In genomic region chr17:34038440-34038839, GRCm38 (mm10) we compare ENCODE assay signal across 8 mouse cellular contexts. TPM values are rescaled to one million over a fixed set of nuclear protein-coding genes. Genes with fewer than 3 reads are reported as not detected.
DNase-seq lines count a peak whose midpoint lies in the region; ATAC-seq and TF ChIP-seq lines count a peak whose summit lies in the region.

No protein-coding gene starts in this region.

- peaks cover 26% of the 10 kb centered on the region; the same call in 1 of the 2 replicates for H3K27me3 ChIP-seq in hindbrain, embryonic 12.5 days
- H3K27me3 ChIP-seq in limb, embryonic 14.5 days (ENCODE audit: control insufficient read depth, insufficient read depth, low read length), result no peaks in the 10 kb centered on the region
- H3K27me3 ChIP-seq in stomach, embryonic 14.5 days (ENCODE audit: control insufficient read depth, insufficient read depth, low read length), result no peaks in the 10 kb centered on the region

- no peaks in the 10 kb centered on the region for H3K9me3 ChIP-seq in hindbrain, embryonic 12.5 days (replicated peaks)
- no peaks in the 10 kb centered on the region for H3K9me3 ChIP-seq in limb, embryonic 14.5 days (ENCODE audit: control insufficient read depth, low read length)
- no peaks in the 10 kb centered on the region for H3K9me3 ChIP-seq in stomach, embryonic 14.5 days (ENCODE audit: control insufficient read depth, low read depth, low read length)

- peak; percentile 30; the same call in 1 of the 2 replicates for ATAC-seq in hindbrain, embryonic 12.5 days (ENCODE audit: low FRiP score)
- peak; percentile 18; the same call in 1 of the 2 replicates for ATAC-seq in limb, embryonic 14.5 days (ENCODE audit: low FRiP score, low read depth)
- no peak for ATAC-seq in stomach, embryonic 14.5 days (ENCODE audit: insufficient number of reproducible peaks, insufficient read depth, low FRiP score, low read depth)

- 13% methylated on average over 21 of the region's 21 CpGs for WGBS in hindbrain, embryonic 12.5 days
- WGBS in limb, embryonic 14.5 days, result 14% methylated on average over 18 of the region's 21 CpGs
- WGBS in stomach, embryonic 14.5 days, result 21% methylated on average over 21 of the region's 21 CpGs

- peak; percentile 62 for DNase-seq in cerebellum, adult 11-12 months
- no peak for DNase-seq in cerebellum, postnatal 4 days (ENCODE audit: low spot score in 2 of 2)
- peak; percentile 45 for DNase-seq in lung, postnatal 10 days
- no peak for DNase-seq in lung, postnatal 14 days
- no peak for DNase-seq in limb, embryonic 14.5 days (ENCODE audit: low spot score)
- DNase-seq in spleen, postnatal 10 days (ENCODE audit: low spot score in 2 of 2), result no peak

- H3K4me1 ChIP-seq in hindbrain, embryonic 12.5 days, result peaks cover 55% of the 10 kb centered on the region
- peaks cover 17% of the 10 kb centered on the region for H3K4me1 ChIP-seq in limb, embryonic 14.5 days (ENCODE audit: control insufficient read depth, insufficient read depth, low read length)
- H3K4me1 ChIP-seq in stomach, embryonic 14.5 days (ENCODE audit: control insufficient read depth, insufficient read depth, low read length), result peaks cover 30% of the 10 kb centered on the region; the same call in 1 of the 2 replicates

- H3K36me3 ChIP-seq in hindbrain, embryonic 12.5 days, result peaks cover 39% of the 10 kb centered on the region
- H3K36me3 ChIP-seq in limb, embryonic 14.5 days (ENCODE audit: control insufficient read depth, insufficient read depth, low read length), result peaks cover 45% of the 10 kb centered on the region
- peaks cover 36% of the 10 kb centered on the region for H3K36me3 ChIP-seq in stomach, embryonic 14.5 days (ENCODE audit: control insufficient read depth, insufficient read depth, low read length)

- TF ChIP-seq POLR2A in limb, embryonic 14.5 days (IDR thresholded peaks at IDR 0.05; ENCODE audit: borderline replicate concordance, extremely low read depth, insufficient read depth, insufficient read length), result no peak

- H3K9ac ChIP-seq in hindbrain, embryonic 12.5 days, result peak overlapping the region; percentile 49
- H3K9ac ChIP-seq in limb, embryonic 14.5 days (ENCODE audit: low read depth, low read length, severe bottlenecking), result peak overlapping the region; percentile 56
- peak overlapping the region; percentile 30; the same call in 1 of the 2 replicates for H3K9ac ChIP-seq in stomach, embryonic 14.5 days (replicated peaks; ENCODE audit: low read depth, low read length)

- H3K4me3 ChIP-seq in hindbrain, embryonic 12.5 days, result peak overlapping the region; percentile 20
- peak overlapping the region; percentile 41 for H3K4me3 ChIP-seq in limb, embryonic 14.5 days (replicated peaks; ENCODE audit: low read length)
- H3K4me3 ChIP-seq in stomach, embryonic 14.5 days (ENCODE audit: low read depth, low read length), result peak overlapping the region; percentile 12; the same call in 1 of the 2 replicates

- H3K4me2 ChIP-seq in hindbrain, embryonic 12.5 days (replicated peaks), result peak overlapping the region; percentile 53
- H3K4me2 ChIP-seq in limb, embryonic 14.5 days (replicated peaks; ENCODE audit: low read depth, low read length, severe bottlenecking), result peak overlapping the region; percentile 47
- H3K4me2 ChIP-seq in stomach, embryonic 14.5 days (replicated peaks; ENCODE audit: low read depth, low read length), result peak overlapping the region; percentile 40

- peak overlapping the region; percentile 41; the same call in 1 of the 2 replicates for H3K27ac ChIP-seq in hindbrain, embryonic 12.5 days
- H3K27ac ChIP-seq in limb, embryonic 14.5 days (replicated peaks; ENCODE audit: low read depth, low read length), result peak overlapping the region; percentile 55; the same call in 1 of the 2 replicates
- no peak overlapping the region for H3K27ac ChIP-seq in stomach, embryonic 14.5 days (ENCODE audit: low read length)

RNA-seq across cellular contexts. Expression of gene Col11a2, which starts 0.8 kb away (rescaled TPM):
- 7.8 and 18.0 TPM in 2 replicates for polyA plus RNA-seq in hindbrain, embryonic 12.5 days (2016; fragmentation: Nextera tagmentation; extraction: Ambion mirVana)
- polyA plus RNA-seq in limb, embryonic 14.5 days (2012; rRNA removed), result 201 and 242 TPM in 2 replicates
- polyA plus RNA-seq in limb, embryonic 14.5 days (2014; fragmentation: Nextera tagmentation; extraction: Ambion mirVana), result 71.6 and 72.1 TPM in 2 replicates
- polyA plus RNA-seq in stomach, embryonic 14.5 days (2014; fragmentation: Nextera tagmentation; extraction: Ambion mirVana), result 0.32 and 1.2 TPM in 2 replicates

RNA-seq across cellular contexts. Expression of gene Rxrb, which starts 6.8 kb away (rescaled TPM):
- 64.9 and 68.3 TPM in 2 replicates for polyA plus RNA-seq in hindbrain, embryonic 12.5 days (2016; fragmentation: Nextera tagmentation; extraction: Ambion mirVana)
- 83.2 and 98.9 TPM in 2 replicates for polyA plus RNA-seq in limb, embryonic 14.5 days (2012; rRNA removed)
- 29.2 and 33.6 TPM in 2 replicates for polyA plus RNA-seq in limb, embryonic 14.5 days (2014; fragmentation: Nextera tagmentation; extraction: Ambion mirVana)
- polyA plus RNA-seq in stomach, embryonic 14.5 days (2014; fragmentation: Nextera tagmentation; extraction: Ambion mirVana), result 21.7 and 22.4 TPM in 2 replicates

RNA-seq across cellular contexts. Expression of gene Slc39a7, which starts 7.0 kb away (rescaled TPM):
- polyA plus RNA-seq in hindbrain, embryonic 12.5 days (2016; fragmentation: Nextera tagmentation; extraction: Ambion mirVana), result 179 and 187 TPM in 2 replicates
- 197 and 283 TPM in 2 replicates for polyA plus RNA-seq in limb, embryonic 14.5 days (2012; rRNA removed)
- polyA plus RNA-seq in limb, embryonic 14.5 days (2014; fragmentation: Nextera tagmentation; extraction: Ambion mirVana), result 132 and 133 TPM in 2 replicates
- 81.3 and 91.7 TPM in 2 replicates for polyA plus RNA-seq in stomach, embryonic 14.5 days (2014; fragmentation: Nextera tagmentation; extraction: Ambion mirVana)

RNA-seq across cellular contexts. Expression of gene H2-Ke6, which starts 10.6 kb away (rescaled TPM):
- 57.5 and 67.6 TPM in 2 replicates for polyA plus RNA-seq in hindbrain, embryonic 12.5 days (2016; fragmentation: Nextera tagmentation; extraction: Ambion mirVana)
- polyA plus RNA-seq in limb, embryonic 14.5 days (2012; rRNA removed), result 104 and 109 TPM in 2 replicates
- polyA plus RNA-seq in limb, embryonic 14.5 days (2014; fragmentation: Nextera tagmentation; extraction: Ambion mirVana), result 46.4 and 48.1 TPM in 2 replicates
- 41.7 and 44.9 TPM in 2 replicates for polyA plus RNA-seq in stomach, embryonic 14.5 days (2014; fragmentation: Nextera tagmentation; extraction: Ambion mirVana)

RNA-seq across cellular contexts. Expression of gene Ring1, which starts 14.0 kb away (rescaled TPM):
- 28.2 and 29.7 TPM in 2 replicates for polyA plus RNA-seq in hindbrain, embryonic 12.5 days (2016; fragmentation: Nextera tagmentation; extraction: Ambion mirVana)
- 54.0 and 81.7 TPM in 2 replicates for polyA plus RNA-seq in limb, embryonic 14.5 days (2012; rRNA removed)
- 7.0 and 8.4 TPM in 2 replicates for polyA plus RNA-seq in limb, embryonic 14.5 days (2014; fragmentation: Nextera tagmentation; extraction: Ambion mirVana)
- 7.5 and 8.6 TPM in 2 replicates for polyA plus RNA-seq in stomach, embryonic 14.5 days (2014; fragmentation: Nextera tagmentation; extraction: Ambion mirVana)

Comparison
In these comparisons a context has a peak if more than half of its experiments do, and no peak if none do; other contexts are left out.
1. DNase-seq: peak in cerebellum, adult 11-12 months (single experiment) and lung, postnatal 10 days (single experiment); none in cerebellum, postnatal 4 days (0 of 2), lung, postnatal 14 days (single experiment), limb, embryonic 14.5 days (single experiment) and spleen, postnatal 10 days (0 of 2).
2. Peak in every context shown above with its lines, with median percentiles within 50 percentile points of each other: H3K4me2 ChIP-seq, H3K4me3 ChIP-seq and H3K9ac ChIP-seq.